Mouse (Mus musculus) adipocyte (in vitro differentiated cells): Measurements from ENCODE around the gene Notum.
A peak's percentile ranks its signal among the peaks of the same experiment; 100 is the strongest.

Experiments used
- DNase-seq: peaks from one replicate; pipeline ENCODE4 v3.0.0-alpha.2; 2016; ENCODE audit warnings: low spot score

The Notum gene

DNA sequence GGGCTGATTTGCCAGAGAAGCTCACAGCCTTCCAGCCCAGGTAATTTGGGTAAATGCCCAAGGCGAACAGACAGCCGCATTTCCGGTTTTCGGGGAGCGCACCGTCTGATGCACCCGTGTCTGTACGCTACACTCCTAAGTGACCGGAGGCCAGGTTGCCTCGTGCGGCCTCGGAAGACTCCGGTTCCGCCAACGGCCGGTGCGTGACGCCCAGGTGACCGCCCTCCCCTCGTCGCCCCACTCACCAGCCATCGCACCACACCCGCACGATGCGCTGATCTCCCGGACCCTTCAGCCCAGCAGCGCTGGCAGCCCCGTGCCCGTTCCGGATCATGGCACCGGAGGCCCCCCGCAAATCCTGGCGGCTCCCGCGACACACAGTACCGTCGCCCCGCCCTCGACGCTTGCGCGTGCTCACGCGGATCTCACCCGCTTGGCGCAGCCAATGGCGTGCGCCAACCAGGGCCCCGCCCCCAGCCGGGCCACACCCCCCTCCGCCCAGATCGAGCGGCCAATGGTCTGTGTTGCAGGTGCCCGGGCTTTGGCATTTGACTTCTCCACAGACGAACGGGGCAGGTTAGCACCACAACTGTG is 43.4 kb downstream of the Notum start, which contains the start of gene Pcyt2:
Gene Pcyt2 (minus strand): TSS at position 418 of the 594 bp plus-strand sequence.
- peak; percentile 85 for DNase-seq

DNA sequence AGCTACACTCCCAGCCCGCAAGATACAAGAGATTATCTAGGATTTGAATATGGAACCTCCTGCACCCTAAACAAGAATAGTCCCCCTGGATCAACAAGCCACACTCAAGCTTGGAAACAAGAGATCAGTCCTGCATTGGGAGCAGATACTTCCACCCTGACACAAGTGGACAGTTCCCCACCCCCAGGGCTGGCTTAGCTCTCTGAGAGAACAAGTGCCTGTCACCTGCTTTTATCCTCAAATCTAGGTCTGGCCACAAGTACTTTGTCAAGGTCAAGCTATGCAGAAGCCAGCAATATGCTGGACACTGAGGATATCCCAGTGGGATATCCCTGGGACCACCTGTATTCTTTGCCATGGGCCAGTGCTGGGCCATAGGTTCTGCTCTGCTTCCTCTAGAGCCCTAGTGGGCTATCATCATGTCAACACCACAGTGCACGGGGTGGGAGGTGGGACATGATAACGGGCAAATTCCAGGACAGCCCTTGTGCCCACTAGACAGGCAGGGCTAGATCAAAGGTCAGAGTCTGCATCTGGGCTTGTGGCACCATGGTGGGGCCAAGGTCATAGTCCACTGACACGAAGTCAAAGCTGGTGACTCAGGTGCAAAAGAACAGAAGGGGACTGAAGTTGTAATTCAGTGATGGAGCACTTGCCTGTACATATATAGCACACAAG is 44.2 kb downstream of the Notum start:
- no peak for DNase-seq

DNA sequence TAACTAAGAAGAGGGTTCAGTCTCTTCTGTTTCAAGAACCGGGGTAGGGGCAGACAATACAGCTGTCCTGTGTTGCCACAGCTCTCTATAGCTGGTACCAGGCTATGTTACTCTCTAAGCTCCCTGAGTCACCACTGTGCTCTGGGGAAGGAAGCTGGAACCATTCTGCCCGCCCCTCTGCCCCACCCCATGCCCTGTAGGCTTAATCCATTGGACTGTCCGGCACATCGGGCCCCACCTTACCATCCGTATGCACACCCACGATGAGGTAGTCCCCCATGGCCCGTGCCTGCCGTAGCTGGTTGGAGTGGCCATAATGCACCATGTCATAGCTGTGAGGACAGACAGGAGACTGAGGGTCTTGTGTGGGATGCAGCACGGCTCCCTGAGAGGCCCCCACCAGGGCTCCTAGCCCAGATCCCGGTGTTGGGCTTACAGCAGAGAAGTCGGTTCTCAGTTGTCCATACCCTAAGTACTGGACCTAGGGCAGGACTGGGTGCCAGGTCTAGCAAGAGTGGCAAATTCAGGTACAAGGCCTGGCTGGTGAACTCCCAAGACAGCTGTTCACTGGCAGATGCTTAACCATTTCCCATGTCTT is 45.3 kb downstream of the Notum start:
- no peak for DNase-seq

DNA sequence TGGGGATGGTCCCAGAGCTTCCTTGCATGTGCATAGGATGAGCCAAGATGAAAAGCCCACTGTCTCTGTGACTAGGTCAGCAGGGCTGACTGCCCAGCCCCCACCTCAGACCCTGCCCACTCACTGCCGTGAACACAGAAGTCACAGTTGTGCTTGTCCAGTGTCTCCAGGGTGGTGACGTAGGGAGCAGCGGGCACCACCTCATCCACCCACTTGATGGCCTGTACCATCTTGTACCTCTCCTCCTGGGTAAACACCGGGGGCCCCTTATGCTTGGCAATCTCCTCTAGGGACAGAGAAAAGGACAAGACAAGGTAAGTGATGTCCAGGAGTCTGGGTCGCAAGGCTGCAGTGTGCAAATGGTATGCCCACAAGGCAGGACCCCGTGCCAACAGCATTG is 45.8 kb downstream of the Notum start:
- no peak for DNase-seq

DNA sequence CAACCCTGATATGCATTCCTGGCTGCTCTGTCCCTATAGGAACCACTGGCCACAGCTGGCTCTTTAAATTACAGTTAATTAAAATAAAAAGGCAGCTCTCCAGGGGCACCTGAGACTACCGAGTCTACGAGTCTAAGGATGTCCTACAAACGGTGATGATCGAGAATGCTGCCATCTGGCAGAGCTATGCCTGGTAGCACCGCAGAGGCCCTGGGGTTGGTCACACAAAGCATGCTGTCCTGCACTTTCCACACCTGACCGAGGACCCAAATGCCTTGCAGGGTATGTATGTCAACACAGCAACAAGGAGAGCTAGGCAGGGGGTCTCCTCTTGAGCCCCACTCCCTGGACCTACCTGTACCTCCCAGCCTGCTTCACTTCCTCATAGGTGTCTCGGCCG is 47.0 kb downstream of the Notum start:
- DNase-seq: no peak

DNA sequence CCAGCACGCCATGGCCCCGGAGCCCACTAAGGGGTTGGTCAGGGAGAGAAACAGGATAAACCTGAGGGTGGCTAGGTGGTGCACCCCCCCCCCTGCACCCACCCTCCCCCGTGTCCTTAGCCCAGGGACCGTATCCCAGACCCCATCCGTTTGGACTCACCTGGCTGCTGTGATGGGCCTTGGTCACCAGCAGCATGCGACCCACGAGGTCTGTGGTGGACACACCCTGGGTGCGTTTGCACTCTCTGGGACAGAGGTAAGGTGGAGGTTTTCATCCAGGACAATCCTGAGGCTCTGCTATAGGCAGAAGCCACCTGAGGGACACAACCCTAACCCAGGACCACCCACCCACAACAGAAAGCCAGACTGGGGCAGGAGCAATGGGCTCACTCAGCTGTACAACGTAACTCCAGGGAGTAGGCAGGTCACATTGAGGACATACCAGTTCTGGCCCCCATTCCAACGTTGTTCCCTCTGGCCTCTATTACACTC is 47.4 kb downstream of the Notum start:
- DNase-seq: no peak

DNA sequence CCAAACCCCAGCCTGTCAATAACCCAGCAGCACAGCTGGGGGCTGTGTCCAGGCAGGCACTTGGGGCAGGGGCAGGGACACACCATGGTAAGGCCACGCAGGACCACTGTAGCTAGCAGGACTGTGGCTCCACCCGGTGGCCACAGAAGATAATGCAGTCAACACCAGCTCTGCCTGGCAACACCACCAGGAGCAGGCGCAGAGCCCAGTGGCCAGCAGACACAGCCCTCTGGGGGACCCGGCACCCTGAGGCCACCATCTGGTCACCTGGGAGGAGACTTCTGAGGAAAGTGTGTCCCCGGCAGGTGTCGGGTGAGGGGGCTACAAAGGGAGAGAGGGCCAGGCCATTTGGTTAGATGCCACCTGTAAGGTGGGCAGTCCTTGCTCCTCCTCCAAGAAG is 48.2 kb downstream of the Notum start:
- peak; percentile 45 for DNase-seq

DNA sequence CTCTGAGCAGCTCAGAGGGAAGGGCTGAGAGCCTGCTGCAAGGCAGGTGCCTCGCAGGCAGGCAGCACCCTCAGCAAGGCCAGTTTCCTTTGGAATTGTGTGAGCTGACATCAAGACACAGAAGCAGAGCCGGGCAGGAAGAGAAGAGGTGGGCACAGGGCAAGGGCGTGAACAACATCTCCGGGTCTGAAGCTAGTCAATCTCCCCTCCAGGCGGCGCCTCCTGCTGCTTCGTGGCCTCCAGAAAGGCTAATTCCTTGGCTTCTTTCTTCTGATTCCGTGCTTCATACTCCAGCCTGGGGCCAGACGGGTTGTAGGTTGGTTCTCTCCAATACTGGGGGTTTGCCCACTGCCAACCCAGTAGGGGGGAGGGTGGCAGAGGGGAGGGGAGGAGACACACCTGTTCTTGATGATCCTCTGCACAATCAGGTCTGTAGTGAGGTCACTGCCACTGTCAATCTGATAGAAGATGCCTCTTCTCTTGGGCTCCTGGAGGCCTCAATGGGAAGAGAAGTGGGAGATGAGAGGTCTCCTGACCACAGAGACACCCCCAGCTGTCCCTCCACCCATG is 50.4 kb downstream of the Notum start:
- DNase-seq: no peak

DNA sequence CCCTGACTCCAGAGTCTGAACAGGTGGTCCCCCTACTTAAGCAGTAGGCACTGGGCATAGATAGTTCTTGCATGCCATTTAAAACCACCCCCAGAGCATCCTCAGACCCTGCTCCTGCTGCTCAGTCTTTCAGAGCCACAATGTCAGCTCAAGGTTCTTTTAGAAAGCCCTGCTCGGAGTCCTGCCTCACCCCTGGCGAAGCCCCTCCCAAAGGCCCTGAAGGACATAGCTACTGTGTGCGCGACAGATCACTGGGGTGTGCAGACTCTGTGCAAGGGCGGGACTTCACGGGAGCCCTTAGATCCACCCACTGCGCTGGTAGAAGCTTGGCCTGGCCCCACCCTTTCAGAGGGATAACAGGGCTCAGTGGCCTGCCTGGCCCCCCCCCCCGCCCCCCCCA is 51.7 kb downstream of the Notum start:
- no peak for DNase-seq

DNA sequence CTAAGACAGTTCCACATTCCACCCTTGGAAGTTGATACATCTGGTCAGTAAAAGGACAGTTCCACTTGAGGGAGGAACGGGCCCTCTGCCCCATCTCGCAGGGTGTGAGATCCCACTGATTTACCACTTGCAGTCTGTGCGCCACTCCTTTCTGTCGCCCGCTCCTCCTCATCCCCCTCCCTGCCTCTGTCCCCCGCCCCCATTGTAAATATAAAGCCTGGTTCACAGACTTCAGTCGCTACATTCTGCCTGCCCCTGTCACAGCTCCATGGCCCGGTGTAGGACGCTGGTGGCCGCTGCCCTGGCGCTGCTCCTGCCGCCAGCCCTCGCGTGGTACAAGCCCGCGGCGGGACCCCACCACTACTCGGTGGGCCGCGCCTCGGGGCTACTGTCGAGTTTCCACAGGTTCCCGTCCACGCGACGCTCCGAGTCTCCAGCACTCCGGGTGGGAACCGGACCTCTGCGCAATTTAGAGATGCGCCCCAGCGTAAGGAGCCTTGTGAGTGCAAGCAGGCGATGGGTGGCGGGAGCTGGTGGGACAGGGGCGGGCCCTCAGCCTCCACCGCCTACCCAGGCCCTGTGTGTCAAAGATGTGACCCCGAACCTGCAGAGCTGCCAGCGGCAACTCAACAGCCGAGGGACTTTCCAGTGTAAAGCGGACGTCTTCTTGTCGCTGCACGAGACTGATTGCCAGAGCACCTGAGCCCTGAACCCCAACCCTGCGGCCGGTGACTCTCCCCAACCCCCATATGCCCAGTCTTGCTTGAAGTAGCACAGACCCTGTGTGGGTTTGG is 52.5 kb downstream of the Notum start, which contains the start of gene Npb:
Gene Npb (plus strand): TSS at position 237 of the 794 bp plus-strand sequence.
- DNase-seq: no peak

DNA sequence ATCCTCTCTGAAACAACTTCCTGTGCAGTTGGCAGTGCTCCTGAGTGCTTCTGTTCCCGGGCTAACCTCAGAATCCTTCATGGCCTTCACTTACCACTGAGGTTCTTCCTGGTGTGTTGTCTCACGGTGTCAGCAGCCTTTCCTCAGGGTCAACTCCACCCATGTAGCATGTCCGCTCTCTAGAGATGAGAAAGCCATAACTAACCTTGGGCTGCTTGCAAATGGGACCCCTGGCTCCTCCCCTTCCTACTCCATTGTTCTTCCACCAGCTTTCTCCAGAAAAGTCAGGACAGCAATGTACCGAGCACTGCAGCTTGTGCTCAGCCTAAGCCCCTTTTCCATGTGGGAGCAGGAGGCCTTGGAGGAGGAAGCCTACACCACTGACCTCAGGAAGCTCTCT is 54.2 kb downstream of the Notum start:
- DNase-seq: no peak

DNA sequence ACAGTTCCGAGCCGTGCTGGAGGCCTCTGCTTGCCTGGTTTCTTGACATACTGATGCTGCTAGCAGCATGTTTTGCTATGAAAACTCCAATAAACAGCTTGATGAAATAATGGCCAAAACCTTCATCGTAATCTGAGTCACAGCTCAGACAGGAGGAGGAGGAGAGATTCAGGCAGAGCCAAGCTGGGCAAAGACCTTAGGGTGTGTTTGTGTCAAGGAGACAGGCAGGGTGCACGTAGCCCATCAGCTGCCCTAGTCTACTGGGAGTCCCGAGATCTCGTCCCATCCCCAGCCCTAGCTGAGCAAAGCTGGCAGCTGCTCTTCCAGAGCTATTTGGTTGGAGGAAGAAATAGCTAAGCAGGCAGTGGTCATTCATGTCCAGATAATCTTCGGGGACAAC is 55.3 kb downstream of the Notum start:
- no peak for DNase-seq
